Mouse (Mus musculus) ovary, postnatal 10 days (tissue): Measurements from ENCODE around the gene A930018P22Rik.

Source experiments
- DNase-seq: peaks from one replicate; pipeline ENCODE4 v3.0.0; 2022; ENCODE audit warnings: low spot score

The A930018P22Rik gene

GRCm38 (mm10) chr2:104119097-104119496 is 3.5 kb upstream of the A930018P22Rik start:
- no peak for DNase-seq

GRCm38 (mm10) chr2:104120312-104120711 is 2.3 kb upstream of the A930018P22Rik start:
- DNase-seq, result no peak

GRCm38 (mm10) chr2:104121681-104122504 is 676 bp upstream of the A930018P22Rik start:
- DNase-seq, result no peak

DNA sequence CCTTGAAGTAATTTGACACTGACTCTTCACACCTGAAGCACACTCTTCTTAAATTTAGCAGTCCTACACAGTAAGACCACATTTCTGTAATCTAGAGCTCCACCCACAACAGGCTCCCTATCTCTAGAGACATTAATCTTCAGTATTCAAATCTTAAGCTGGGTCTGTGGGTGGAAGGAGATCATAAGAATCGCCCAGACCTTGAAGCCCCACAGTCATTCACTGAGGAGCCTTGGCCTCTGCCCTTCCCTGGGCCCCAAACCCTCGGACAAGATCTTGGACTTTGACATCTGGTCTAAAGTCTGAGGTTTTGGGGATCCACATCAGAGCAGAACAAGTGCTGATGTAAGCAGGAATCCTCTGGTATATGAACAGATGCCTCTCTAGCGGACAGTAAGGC is 971 bp downstream of the A930018P22Rik start:
- DNase-seq, result no peak

GRCm38 (mm10) chr2:104124071-104124470 is 1.5 kb downstream of the A930018P22Rik start:
- DNase-seq, result no peak

- no peak for DNase-seq
These were observed 6.4 kb downstream of the A930018P22Rik start for GRCm38 (mm10) chr2:104128803-104129531.

DNA sequence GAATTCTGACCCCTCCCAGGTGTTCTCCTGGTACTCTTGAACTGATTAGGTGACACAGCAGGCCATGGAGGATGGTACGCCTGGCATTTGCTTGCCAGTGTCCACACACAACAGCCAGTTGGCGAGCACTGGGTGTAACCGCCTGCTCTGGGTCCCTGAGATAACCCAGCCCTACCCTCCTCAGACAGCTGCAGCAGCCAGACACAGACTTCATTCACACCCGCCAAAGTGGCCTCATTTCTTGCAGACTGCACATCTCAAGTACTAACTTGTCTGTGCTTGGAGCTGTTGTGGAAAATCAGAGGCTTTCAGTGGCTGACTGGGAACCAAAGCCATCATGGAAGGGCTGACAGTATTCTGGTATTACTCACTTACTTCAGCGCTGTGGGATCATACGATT is 7.6 kb downstream of the A930018P22Rik start:
- DNase-seq, result no peak

- DNase-seq, result no peak
These were observed 8.4 kb downstream of the A930018P22Rik start for GRCm38 (mm10) chr2:104130969-104131368.

DNA sequence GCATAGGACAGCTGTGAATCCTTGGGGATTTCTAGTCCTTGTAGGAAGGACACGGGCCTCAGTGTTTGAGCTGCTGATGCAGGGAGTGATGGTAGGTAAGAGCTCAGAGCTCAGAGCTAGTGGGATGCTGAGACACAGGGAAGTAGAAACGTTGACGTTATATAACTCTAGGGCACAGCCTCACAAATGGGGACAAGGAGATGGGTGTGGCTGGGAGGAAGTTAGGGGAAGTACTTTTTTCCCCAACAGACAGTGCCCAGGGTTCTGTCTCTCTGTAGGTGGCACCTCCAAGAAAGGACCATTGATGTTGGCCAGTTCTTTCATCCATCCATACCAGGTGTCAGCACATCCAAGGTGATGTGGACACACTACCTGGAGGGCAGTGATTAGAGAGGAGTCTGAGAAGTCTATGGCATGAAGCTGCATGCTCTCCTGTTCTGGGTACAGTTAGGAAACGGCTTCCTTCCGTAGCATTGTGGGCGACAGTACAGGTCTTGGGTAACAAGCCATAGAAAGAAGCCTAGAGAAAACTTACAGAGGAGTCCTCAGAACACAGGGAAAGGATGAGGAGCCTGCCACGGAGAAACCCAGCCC is 9.8 kb downstream of the A930018P22Rik start:
- DNase-seq, result no peak

- DNase-seq, result no peak
These were observed 10.7 kb downstream of the A930018P22Rik start for GRCm38 (mm10) chr2:104133042-104133810.

DNA sequence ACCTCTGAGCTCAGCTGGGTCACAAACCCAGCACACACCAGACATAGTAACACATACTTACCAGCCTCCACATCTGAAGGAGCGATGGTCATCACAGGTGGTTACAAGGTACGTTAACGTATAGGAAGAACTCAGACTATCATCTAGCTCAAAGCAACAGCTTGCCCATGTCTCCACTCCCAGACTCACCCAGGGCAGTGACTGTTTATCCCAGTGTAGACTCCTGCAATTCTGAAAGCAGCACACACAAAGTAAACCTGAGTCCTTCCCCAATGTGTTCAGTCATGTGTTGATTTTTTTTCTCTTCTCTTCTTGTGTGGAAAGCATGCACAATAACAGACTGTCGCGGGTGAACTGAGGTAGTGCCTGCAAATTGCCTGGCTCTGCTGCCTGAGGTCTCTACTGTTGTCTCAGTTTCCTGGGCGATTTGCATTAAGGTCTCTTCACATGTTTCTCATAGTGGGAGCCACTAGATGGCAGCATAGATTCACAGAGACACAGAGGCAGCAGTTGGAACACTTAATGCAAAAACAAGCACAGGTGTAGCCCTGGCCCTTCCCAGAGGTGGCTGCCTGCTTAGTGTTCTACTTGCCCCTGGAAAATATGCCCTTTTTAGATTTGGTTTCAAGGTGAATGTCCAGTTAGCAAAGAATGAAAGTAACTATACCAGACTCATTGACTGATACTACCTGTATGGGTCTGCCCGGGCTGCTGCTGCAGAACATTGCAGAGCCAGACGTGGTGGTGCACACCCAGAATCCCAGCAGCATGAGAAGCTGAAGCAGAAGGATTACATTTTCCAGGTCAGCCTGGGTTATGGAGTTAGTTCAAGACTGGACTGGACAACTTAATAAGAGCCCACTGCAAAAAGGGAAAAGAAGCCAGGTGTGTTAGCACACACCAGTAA is 11.8 kb downstream of the A930018P22Rik start:
- no peak for DNase-seq

- DNase-seq, result no peak
These were observed 13.4 kb downstream of the A930018P22Rik start for GRCm38 (mm10) chr2:104135920-104136319.

- DNase-seq, result no peak
These were observed 19.6 kb downstream of the A930018P22Rik start for GRCm38 (mm10) chr2:104142140-104142539.

DNA sequence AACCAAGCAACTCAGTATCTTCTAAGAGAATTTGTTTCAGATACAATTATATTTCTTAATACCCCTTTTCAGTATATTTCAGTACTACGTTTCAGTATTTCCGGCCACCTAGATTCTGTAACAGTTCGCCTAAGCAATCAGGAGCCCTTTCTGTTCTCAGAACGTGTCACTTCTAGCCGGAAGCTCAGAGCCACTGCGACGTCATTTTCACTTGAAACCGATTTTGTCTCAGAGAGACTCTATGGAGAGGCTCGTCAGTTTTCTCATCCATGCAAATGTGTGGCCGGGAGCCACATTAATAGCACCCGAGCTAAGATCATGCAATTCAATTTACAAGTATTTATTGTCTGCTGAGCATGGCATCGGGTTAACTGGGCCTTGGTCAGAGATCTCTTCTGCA is 21.4 kb downstream of the A930018P22Rik start:
- no peak for DNase-seq

DNA sequence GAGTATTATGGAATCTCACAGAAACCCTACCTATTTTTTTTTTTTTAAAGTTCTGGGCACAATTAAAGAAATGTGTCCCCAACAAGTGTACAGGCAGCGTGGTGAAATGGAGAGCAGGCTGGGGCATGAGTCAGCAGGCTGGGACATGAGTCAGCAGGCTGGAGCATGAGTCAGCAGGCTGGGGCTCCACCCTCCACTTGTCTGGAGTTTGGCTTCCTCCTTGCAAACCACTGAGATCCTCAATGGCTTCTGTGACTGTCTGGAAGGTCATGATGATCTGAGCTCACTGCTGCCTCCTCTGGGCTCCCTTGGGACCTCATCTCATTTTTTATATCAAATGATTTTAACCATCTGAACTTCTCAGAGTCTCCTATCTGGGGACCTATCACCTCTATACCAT is 23.4 kb downstream of the A930018P22Rik start:
- DNase-seq, result no peak

GRCm38 (mm10) chr2:104147910-104148561 is 25.5 kb downstream of the A930018P22Rik start:
- no peak for DNase-seq

GRCm38 (mm10) chr2:104150608-104151397 is 28.2 kb downstream of the A930018P22Rik start:
- no peak for DNase-seq

GRCm38 (mm10) chr2:104153345-104153744 is 30.8 kb downstream of the A930018P22Rik start:
- no peak for DNase-seq

DNA sequence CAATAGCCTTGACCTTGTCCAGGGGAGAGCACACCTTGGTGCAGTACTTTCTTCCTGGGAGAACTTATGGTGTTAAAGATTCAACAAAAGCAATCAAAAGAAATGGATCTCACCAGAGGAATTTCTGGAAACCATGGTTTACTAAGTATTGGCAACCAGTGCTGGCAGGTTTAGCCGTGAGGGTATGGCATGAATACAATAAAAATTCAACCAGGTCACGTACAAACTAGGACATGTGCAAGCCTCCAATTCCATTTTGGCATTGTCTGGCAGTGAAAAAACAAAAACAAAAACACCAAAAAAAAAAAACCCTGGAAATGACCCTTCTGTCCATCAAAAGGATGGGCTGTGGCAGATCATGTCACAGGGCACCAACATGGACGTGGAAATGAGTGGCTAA is 31.3 kb downstream of the A930018P22Rik start:
- no peak for DNase-seq

GRCm38 (mm10) chr2:104157831-104158230 is 35.3 kb downstream of the A930018P22Rik start:
- DNase-seq, result no peak
